Mouse (Mus musculus) heart, adult 2 months (tissue): ENCODE results near the gene Baz2b.

Source experiments
- CTCF ChIP-seq: fragments of 200-600 bp; IDR thresholded peaks from 2 replicates; pipeline ENCODE4 v1.8.1; 2022; ENCODE audit warnings: antibody characterized with exemption, mild to moderate bottlenecking, moderate library complexity
- EP300 ChIP-seq: fragments of 200-500 bp; IDR thresholded peaks from 2 replicates; pipeline ENCODE4 v1.6.1; 2011; ENCODE audit warnings: low read depth, low read length, control low read depth; ENCODE audit not compliant: insufficient read depth
- POLR2A ChIP-seq: fragments of 200-500 bp; IDR thresholded peaks from 2 replicates; pipeline ENCODE4 v1.6.1; 2011; ENCODE audit warnings: mild to moderate bottlenecking, low read depth, low read length, control low read depth; ENCODE audit not compliant: insufficient read depth

DNA sequence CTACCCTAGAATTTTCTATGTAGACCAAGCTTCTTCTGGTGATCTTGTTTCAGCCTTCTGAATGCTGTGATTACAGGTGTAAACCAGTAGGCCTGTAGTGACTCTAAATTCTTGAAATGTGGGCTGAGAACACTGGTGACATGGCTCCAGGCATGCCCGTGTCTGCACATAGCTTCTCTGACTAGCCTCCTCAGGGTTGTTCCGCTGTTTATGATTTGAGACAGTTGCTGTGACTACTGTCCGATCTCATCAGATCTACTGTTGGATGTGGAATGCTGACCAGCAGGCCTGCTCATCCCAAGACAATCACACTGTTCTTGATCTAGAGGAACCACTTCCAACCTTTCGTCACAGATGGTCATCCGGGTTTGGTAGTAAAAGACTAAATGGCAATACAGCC, 182.5 kb downstream of the Baz2b start:
- TF ChIP-seq CTCF (no peak), EP300 (no peak), POLR2A (no peak)
